ENCODE assay signal across 13 mouse cellular contexts in the genomic region with DNA sequence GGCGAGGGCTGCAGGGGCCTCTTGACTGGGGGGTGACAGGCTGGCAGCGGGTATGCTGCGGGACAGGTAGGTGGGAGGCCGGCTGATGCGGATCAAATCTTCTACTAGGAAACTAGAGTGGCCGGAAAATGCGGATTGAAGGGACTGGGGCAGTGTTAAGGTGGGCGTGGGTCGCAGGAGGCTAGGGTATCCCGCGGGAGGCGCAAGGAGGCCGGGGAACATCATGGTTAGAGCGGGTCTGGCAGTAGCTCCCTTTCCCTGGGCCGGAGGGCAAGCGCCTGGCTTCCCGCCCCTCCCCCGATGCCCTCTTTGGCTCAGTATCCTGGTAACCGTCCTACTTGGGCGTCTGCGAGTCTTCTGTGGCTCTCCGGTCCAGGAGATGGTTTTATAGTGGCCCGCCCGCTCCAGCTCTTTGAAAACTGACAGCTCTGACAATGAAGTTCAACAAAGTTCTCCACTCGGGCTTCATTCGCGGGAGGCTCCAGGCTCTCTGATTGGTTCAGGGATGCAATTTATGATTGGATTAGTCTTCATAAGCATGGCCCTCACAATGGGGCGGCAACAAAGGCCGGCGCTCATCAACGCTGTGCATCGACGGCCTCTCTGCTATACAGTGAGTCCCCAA. TPM values are rescaled to one million over a fixed set of nuclear protein-coding genes. Genes with fewer than 3 reads are reported as not detected.
DNase-seq lines count a peak whose midpoint lies in the region; ATAC-seq and TF ChIP-seq lines count a peak whose summit lies in the region.
"Had no signal": no experiment of that assay in that cellular context is flagged by ENCODE, and none has a peak within 500 bp of the region (broad histone marks: within the 10 kb centered on the region; RNA-seq: fewer than 3 reads in every experiment).

A gene (minus strand): TSS at position 359 of the 625 bp plus-strand sequence.

- H3K27me3 ChIP-seq in forebrain, embryonic 11.5 days (ENCODE audit: control insufficient read depth, insufficient read depth, low read length), result peaks cover 66% of the 10 kb centered on the region
- H3K27me3 ChIP-seq in forebrain, postnatal 0 days (ENCODE audit: insufficient read depth, low read length), result peaks cover 94% of the 10 kb centered on the region
- peaks cover 100% of the 10 kb centered on the region for H3K27me3 ChIP-seq in embryonic facial prominence, embryonic 10.5 days (replicated peaks; ENCODE audit: low read depth, poor library complexity, severe bottlenecking)
- peaks cover 89% of the 10 kb centered on the region for H3K27me3 ChIP-seq in limb, embryonic 11.5 days (ENCODE audit: control insufficient read depth, insufficient read depth, low read length)
- peaks cover 100% of the 10 kb centered on the region for H3K27me3 ChIP-seq in neural tube, embryonic 11.5 days (ENCODE audit: control insufficient read depth, insufficient read depth, low read length)

- H3K9ac ChIP-seq in forebrain, embryonic 11.5 days (ENCODE audit: low read length), result peak within 1 kb of the TSS; percentile 39; the same call in 1 of the 2 replicates
- no peak within 1 kb of the TSS for H3K9ac ChIP-seq in forebrain, postnatal 0 days
- no peak within 1 kb of the TSS for H3K9ac ChIP-seq in limb, embryonic 11.5 days (ENCODE audit: low read length)
- H3K9ac ChIP-seq in neural tube, embryonic 11.5 days (ENCODE audit: low read length), result no peak within 1 kb of the TSS
- H3K9ac ChIP-seq: liver, embryonic 13.5 days had no signal

- ATAC-seq in forebrain, embryonic 11.5 days (replicated peaks; ENCODE audit: low FRiP score), result peak; percentile 76
- no peak for ATAC-seq in forebrain, postnatal 0 days
- ATAC-seq in limb, embryonic 11.5 days (ENCODE audit: insufficient number of reproducible peaks, low FRiP score, low TSS enrichment, low read depth), result no peak
- ATAC-seq in neural tube, embryonic 11.5 days (ENCODE audit: insufficient read depth, low FRiP score, low TSS enrichment), result no peak

- H3K4me2 ChIP-seq in forebrain, embryonic 11.5 days (ENCODE audit: low read depth, low read length, severe bottlenecking), result peak within 1 kb of the TSS; percentile 42
- no peak within 1 kb of the TSS for H3K4me2 ChIP-seq in forebrain, postnatal 0 days (ENCODE audit: low read depth)
- H3K4me2 ChIP-seq in limb, embryonic 11.5 days (ENCODE audit: low read depth, severe bottlenecking), result no peak within 1 kb of the TSS
- H3K4me2 ChIP-seq in neural tube, embryonic 11.5 days (ENCODE audit: low read depth), result no peak within 1 kb of the TSS
- H3K4me2 ChIP-seq: liver, embryonic 13.5 days had no signal

- WGBS in forebrain, embryonic 11.5 days, result under 1% methylated on average over 32 of the region's 33 CpGs
- WGBS in forebrain, postnatal 0 days, result 2% methylated on average over 33 of the region's 33 CpGs
- under 1% methylated on average over 33 of the region's 33 CpGs for WGBS in embryonic facial prominence, embryonic 10.5 days
- WGBS in limb, embryonic 11.5 days, result under 1% methylated on average over 33 of the region's 33 CpGs
- under 1% methylated on average over 30 of the region's 33 CpGs for WGBS in neural tube, embryonic 11.5 days
- 4% methylated on average over 31 of the region's 33 CpGs for WGBS in lung, adult 2 months

- no peaks in the 10 kb centered on the region for H3K9me3 ChIP-seq in forebrain, embryonic 11.5 days (ENCODE audit: control insufficient read depth, low read length)
- H3K9me3 ChIP-seq in forebrain, postnatal 0 days (ENCODE audit: low read length), result no peaks in the 10 kb centered on the region
- H3K9me3 ChIP-seq in embryonic facial prominence, embryonic 10.5 days, result no peaks in the 10 kb centered on the region
- H3K9me3 ChIP-seq in limb, embryonic 11.5 days (ENCODE audit: control insufficient read depth, low read length), result no peaks in the 10 kb centered on the region
- H3K9me3 ChIP-seq in neural tube, embryonic 11.5 days (ENCODE audit: control insufficient read depth, low read length), result no peaks in the 10 kb centered on the region
- H3K9me3 ChIP-seq: liver, embryonic 13.5 days had no signal

- no peak within 1 kb of the TSS for H3K27ac ChIP-seq in forebrain, embryonic 11.5 days (ENCODE audit: low read depth, low read length)
- H3K27ac ChIP-seq in forebrain, postnatal 0 days (ENCODE audit: low read depth, low read length), result no peak within 1 kb of the TSS
- H3K27ac ChIP-seq in embryonic facial prominence, embryonic 10.5 days (replicated peaks), result no peak within 1 kb of the TSS
- H3K27ac ChIP-seq in limb, embryonic 11.5 days (replicated peaks; ENCODE audit: low read depth, low read length), result no peak within 1 kb of the TSS
- no peak within 1 kb of the TSS for H3K27ac ChIP-seq in neural tube, embryonic 11.5 days (ENCODE audit: low read depth, low read length)
- H3K27ac ChIP-seq: liver, embryonic 13.5 days had no signal

- no peak for TF ChIP-seq CTCF in forebrain, postnatal 0 days (IDR thresholded peaks at IDR 0.05; ENCODE audit: low read depth)
- no peak for TF ChIP-seq CTCF in lung, adult 2 months (IDR thresholded peaks at IDR 0.05; ENCODE audit: insufficient read depth, low read length)

- peak within 1 kb of the TSS; percentile 24 for H3K4me3 ChIP-seq in forebrain, embryonic 11.5 days (ENCODE audit: low read depth, low read length)
- no peak within 1 kb of the TSS for H3K4me3 ChIP-seq in forebrain, postnatal 0 days (ENCODE audit: low read depth, low read length)
- H3K4me3 ChIP-seq in embryonic facial prominence, embryonic 10.5 days, result peak within 1 kb of the TSS; percentile 40
- H3K4me3 ChIP-seq in limb, embryonic 11.5 days (ENCODE audit: low read depth, low read length), result no peak within 1 kb of the TSS
- peak within 1 kb of the TSS; percentile 14; the same call in 1 of the 2 replicates for H3K4me3 ChIP-seq in neural tube, embryonic 11.5 days (ENCODE audit: low read depth, low read length)
- H3K4me3 ChIP-seq in lung, adult 2 months (replicated peaks; ENCODE audit: extremely low read depth, low read depth, low read length), result no peak within 1 kb of the TSS
- H3K4me3 ChIP-seq: liver, embryonic 13.5 days had no signal

- DNase-seq in forebrain, embryonic 11.5 days (ENCODE audit: low spot score), result peak; percentile 83
- no peak for DNase-seq in forebrain, postnatal 0 days
- DNase-seq in embryonic facial prominence, embryonic 10.5 days (ENCODE audit: low spot score), result peak; percentile 56
- peak; percentile 47 for DNase-seq in limb, embryonic 11.5 days (ENCODE audit: low spot score)
- DNase-seq in neural tube, embryonic 11.5 days (ENCODE audit: low spot score), result peak; percentile 57
- no peak for DNase-seq in urinary bladder, postnatal 36 days (ENCODE audit: low spot score in 2 of 2)
- no peak for DNase-seq in lung, adult 2 months
- DNase-seq in c-Kit-positive CD71-positive TER-119-positive erythroid progenitor cells, embryonic 14.5 days (ENCODE audit: low spot score), result no peak
- DNase-seq: cerebellum, postnatal 14 days; kidney, adult 2 months; layer of hippocampus, adult 9-11 months; liver, embryonic 13.5 days had no signal

- H3K4me1 ChIP-seq in forebrain, embryonic 11.5 days (replicated peaks; ENCODE audit: control insufficient read depth, insufficient read depth, low read length), result peaks cover 46% of the 10 kb centered on the region
- no peaks in the 10 kb centered on the region for H3K4me1 ChIP-seq in forebrain, postnatal 0 days (ENCODE audit: insufficient read depth)
- H3K4me1 ChIP-seq in embryonic facial prominence, embryonic 10.5 days, result peaks cover 53% of the 10 kb centered on the region
- no peaks in the 10 kb centered on the region; the same call in none of the 2 replicates for H3K4me1 ChIP-seq in limb, embryonic 11.5 days (ENCODE audit: control insufficient read depth, insufficient read depth, low read length)
- no peaks in the 10 kb centered on the region for H3K4me1 ChIP-seq in neural tube, embryonic 11.5 days (ENCODE audit: control insufficient read depth, insufficient read depth, low read length)
- H3K4me1 ChIP-seq in lung, adult 2 months (ENCODE audit: control insufficient read depth, insufficient read depth, low read length), result peaks cover 11% of the 10 kb centered on the region

- no peak for TF ChIP-seq POLR2A in lung, adult 2 months (IDR thresholded peaks at IDR 0.05; ENCODE audit: borderline replicate concordance, extremely low read depth, low read depth, low read length)

- no peaks in the 10 kb centered on the region for H3K36me3 ChIP-seq in forebrain, embryonic 11.5 days (ENCODE audit: control insufficient read depth, insufficient read depth, low read length)
- no peaks in the 10 kb centered on the region for H3K36me3 ChIP-seq in forebrain, postnatal 0 days (ENCODE audit: insufficient read depth)
- H3K36me3 ChIP-seq in embryonic facial prominence, embryonic 10.5 days (replicated peaks), result no peaks in the 10 kb centered on the region
- no peaks in the 10 kb centered on the region for H3K36me3 ChIP-seq in limb, embryonic 11.5 days (ENCODE audit: control insufficient read depth, insufficient read depth, low read length)
- no peaks in the 10 kb centered on the region for H3K36me3 ChIP-seq in neural tube, embryonic 11.5 days (ENCODE audit: control insufficient read depth, insufficient read depth, low read length)
- H3K36me3 ChIP-seq: liver, embryonic 13.5 days had no signal

RNA-seq across cellular contexts. Expression of the gene that starts here (rescaled TPM):
- 31.0 and 33.3 TPM in 2 replicates for polyA plus RNA-seq in forebrain, embryonic 11.5 days (2014; fragmentation: Nextera tagmentation; extraction: Ambion mirVana)
- 0.08 and 0.33 TPM in 2 replicates for total RNA-seq in forebrain, postnatal 0 days (2014; rRNA removed)
- polyA plus RNA-seq in forebrain, postnatal 0 days (2015; fragmentation: Nextera tagmentation; extraction: Ambion mirVana), result 0.15 and 0.61 TPM in 2 replicates
- 5.1 and 22.0 TPM in 2 replicates for polyA plus RNA-seq in embryonic facial prominence, embryonic 10.5 days (2016; fragmentation: Nextera tagmentation; extraction: Ambion mirVana)
- polyA plus RNA-seq in limb, embryonic 11.5 days (2014; fragmentation: Nextera tagmentation; extraction: Ambion mirVana), result not detected in 2 replicates
- polyA plus RNA-seq in neural tube, embryonic 11.5 days (2014; fragmentation: Nextera tagmentation; extraction: Ambion mirVana), result 17.2 and 18.6 TPM in 2 replicates
- polyA plus RNA-seq in lung, adult 2 months (2012; rRNA removed), result not detected in 2 replicates
- polyA plus RNA-seq: heart, embryonic 14.5 days; kidney, adult 2 months had no signal

Comparison
In these comparisons a context has a peak if more than half of its experiments do, and no peak if none do; other contexts are left out.
1. DNase-seq: peak in forebrain, embryonic 11.5 days (single experiment), embryonic facial prominence, embryonic 10.5 days (single experiment) and neural tube, embryonic 11.5 days (single experiment); none in forebrain, postnatal 0 days (single experiment), urinary bladder, postnatal 36 days (0 of 2), lung, adult 2 months (single experiment) and c-Kit-positive CD71-positive TER-119-positive erythroid progenitor cells, embryonic 14.5 days (single experiment).
2. H3K4me3 ChIP-seq: peak in forebrain, embryonic 11.5 days (single experiment), embryonic facial prominence, embryonic 10.5 days (single experiment) and neural tube, embryonic 11.5 days (single experiment); none in forebrain, postnatal 0 days (single experiment), limb, embryonic 11.5 days (single experiment) and lung, adult 2 months (single experiment).
3. Peak in DNase-seq in limb, embryonic 11.5 days; RNA of the gene not detected or under 1 TPM.